Mouse (Mus musculus): ENCODE data around the gene Atp2c2. TPM values are rescaled to one million over a fixed set of nuclear protein-coding genes. Genes with fewer than 3 reads are reported as not detected.

Atp2c2 gene
- polyA plus RNA-seq, 1 experiment from 2014 or later = 0.32 TPM

DNA sequence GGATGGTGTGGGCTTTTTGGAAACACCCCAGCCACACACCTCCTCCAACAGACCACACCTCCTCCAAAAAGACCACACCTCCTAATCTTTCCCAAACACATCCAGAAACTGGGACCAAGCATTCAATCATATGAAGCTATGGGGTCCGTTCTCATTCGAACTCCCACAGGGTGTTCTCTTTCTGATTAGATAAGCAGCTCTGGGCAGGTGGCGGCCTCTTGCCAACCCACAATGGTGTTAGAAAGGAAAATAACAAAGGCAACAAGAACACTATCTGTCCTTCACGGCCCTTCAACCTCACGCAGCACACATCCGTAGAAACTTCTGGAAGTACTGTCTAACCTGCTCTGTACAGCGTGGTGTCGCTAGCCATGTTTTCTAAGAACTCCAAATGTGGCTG lies 27.3 kb downstream of the Atp2c2 start:
- Histone ChIP-seq H3K4me1 (replicated peaks) (no peaks in the 10 kb centered on the region), H3K9me3 (no peaks in the 10 kb centered on the region), H3K4me2 (no peak overlapping the region), H3K9ac (no peak overlapping the region), H3K27me3 (no peaks in the 10 kb centered on the region), H3K27ac (replicated peaks) (no peak overlapping the region), H3K36me3 (no peaks in the 10 kb centered on the region), H3K4me3 (no peak overlapping the region)
- no peak for ATAC-seq (ENCODE audit: low FRiP score, low read depth)
- WGBS = 91% methylated on average over 8 of the region's 8 CpGs

- Histone ChIP-seq H3K27me3 (no peaks in the 10 kb centered on the region), H3K4me3 (no peak overlapping the region), H3K27ac (replicated peaks) (no peak overlapping the region), H3K36me3 (no peaks in the 10 kb centered on the region), H3K9ac (no peak overlapping the region), H3K9me3 (no peaks in the 10 kb centered on the region), H3K4me1 (replicated peaks) (no peaks in the 10 kb centered on the region), H3K4me2 (no peak overlapping the region)
- no peak for ATAC-seq (ENCODE audit: low FRiP score, low read depth)
- WGBS = 88% methylated on average over 8 of the region's 8 CpGs
Observed at GRCm38 (mm10) chr8:119728351-119728895, 28.6 kb downstream of the Atp2c2 start.

DNA sequence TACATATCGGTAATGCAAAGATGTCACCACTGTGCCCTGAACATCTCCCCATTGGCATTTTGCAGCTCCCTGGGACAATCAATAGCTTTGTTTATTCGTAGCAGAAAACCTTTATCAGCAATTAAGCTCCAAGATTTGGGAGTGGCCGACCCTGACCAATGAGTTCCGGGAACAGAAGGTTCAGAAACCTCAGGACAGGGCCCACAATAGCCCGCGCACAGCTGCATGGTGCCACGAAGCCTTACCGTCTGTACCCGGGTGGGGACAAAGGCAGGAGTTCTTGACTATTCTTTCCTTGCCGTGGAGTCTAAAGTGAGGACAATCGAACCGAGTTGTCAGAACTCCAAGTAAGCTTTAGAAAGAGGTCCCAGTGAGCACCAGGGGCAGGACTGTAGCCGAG lies 32.3 kb downstream of the Atp2c2 start:
- H3K4me2 ChIP-seq = no peak overlapping the region
- no peaks in the 10 kb centered on the region for H3K27me3 ChIP-seq
- no peak overlapping the region for H3K9ac ChIP-seq
- H3K4me3 ChIP-seq = no peak overlapping the region
- no peak for ATAC-seq (ENCODE audit: low FRiP score, low read depth)
- no peaks in the 10 kb centered on the region for H3K36me3 ChIP-seq
- 74% methylated on average over 13 of the region's 13 CpGs for WGBS
- no peaks in the 10 kb centered on the region for H3K9me3 ChIP-seq
- no peak overlapping the region for H3K27ac ChIP-seq (replicated peaks)
- no peaks in the 10 kb centered on the region for H3K4me1 ChIP-seq (replicated peaks)

- Histone ChIP-seq H3K9me3 (no peaks in the 10 kb centered on the region), H3K27me3 (no peaks in the 10 kb centered on the region), H3K4me2 (no peak overlapping the region), H3K36me3 (no peaks in the 10 kb centered on the region), H3K4me3 (no peak overlapping the region), H3K9ac (no peak overlapping the region), H3K4me1 (replicated peaks) (no peaks in the 10 kb centered on the region), H3K27ac (replicated peaks) (no peak overlapping the region)
- WGBS = 90% methylated on average over 10 of the region's 10 CpGs
- ATAC-seq (ENCODE audit: low FRiP score, low read depth) = no peak
Observed at GRCm38 (mm10) chr8:119736348-119736917, 36.6 kb downstream of the Atp2c2 start.

DNA sequence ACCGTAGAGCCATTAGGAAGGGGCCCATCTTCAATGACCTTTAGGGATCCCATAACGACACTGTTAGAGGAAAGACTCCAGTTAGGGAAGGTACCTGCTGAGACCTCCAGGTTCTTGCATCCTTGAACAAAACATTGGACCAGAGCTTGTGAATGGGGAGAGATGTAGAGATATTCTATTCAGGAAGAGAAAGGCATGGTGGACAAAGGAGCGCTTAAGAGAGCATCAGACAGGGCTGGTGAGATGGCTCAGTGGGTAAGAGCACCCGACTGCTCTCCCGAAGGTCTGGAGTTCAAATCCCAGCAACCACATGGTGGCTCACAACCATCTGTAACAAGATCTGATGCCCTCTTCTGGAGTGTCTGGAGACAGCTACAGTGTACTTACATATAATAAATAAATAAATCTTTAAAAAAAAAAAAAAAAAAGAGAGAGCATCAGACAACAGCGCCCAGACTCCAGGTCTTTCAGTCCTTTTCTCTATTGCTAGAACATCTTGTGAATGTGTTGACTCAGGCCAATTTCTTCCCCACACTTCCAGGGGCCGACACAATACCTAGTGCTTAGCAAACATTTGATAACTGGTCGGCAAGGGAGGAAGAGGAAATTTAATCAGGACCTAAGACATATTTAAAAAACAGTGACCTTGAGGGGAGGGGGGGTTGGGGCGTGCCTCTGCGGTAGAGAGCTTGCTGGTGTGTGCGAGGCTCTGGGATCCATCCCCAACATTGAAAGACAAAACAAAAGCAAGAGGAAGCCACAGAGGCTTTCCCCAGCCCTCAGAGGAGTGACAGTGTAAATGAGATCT lies 37.5 kb downstream of the Atp2c2 start:
- H3K9me3 ChIP-seq = no peaks in the 10 kb centered on the region
- no peak for ATAC-seq (ENCODE audit: low FRiP score, low read depth)
- H3K27ac ChIP-seq (replicated peaks) = no peak overlapping the region
- no peaks in the 10 kb centered on the region for H3K27me3 ChIP-seq
- no peak overlapping the region for H3K4me2 ChIP-seq
- H3K4me1 ChIP-seq (replicated peaks) = no peaks in the 10 kb centered on the region
- no peak overlapping the region for H3K9ac ChIP-seq
- no peak overlapping the region for H3K4me3 ChIP-seq
- H3K36me3 ChIP-seq = no peaks in the 10 kb centered on the region
- WGBS = 81% methylated on average over 11 of the region's 11 CpGs

DNA sequence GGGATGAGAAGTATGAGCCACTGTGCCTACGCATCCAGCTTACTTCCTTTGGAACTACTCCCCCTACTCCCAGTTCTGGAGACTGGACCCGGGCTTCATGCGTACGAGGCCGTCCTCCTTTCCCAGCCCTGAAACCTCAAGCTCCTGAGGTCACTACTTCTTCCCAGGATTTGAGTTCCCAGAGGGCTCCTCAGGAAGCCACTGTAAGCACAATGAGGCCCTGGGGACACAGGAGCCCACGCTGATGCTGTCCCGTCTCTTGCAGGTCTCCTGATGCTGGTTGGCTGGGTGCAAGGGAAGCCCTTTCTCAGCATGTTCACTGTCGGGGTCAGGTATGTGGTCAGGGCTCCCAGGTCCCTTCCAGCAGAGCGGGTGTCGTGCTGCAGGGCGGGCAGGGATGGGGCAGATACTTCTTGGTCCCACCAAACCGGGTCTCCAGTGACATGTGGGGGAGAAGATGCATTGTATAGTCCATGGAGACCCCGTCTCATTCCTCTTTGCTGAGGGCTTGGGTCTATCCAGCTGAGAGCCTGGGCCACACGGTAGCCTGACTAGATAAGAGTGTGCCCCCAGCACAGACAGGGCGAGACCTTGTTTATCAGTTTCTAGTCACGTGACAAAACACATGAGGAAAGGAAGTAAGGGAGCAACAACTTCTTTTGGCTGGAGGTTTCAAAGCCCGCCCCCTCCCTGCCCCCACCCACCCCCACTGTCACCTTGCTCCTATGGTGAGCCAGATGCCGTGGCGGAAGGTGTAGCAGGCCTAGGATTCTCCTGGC lies 38.5 kb downstream of the Atp2c2 start:
- no peak for ATAC-seq (ENCODE audit: low FRiP score, low read depth)
- no peak overlapping the region for H3K4me2 ChIP-seq
- no peak overlapping the region for H3K27ac ChIP-seq (replicated peaks)
- H3K4me1 ChIP-seq (replicated peaks) = no peaks in the 10 kb centered on the region
- no peaks in the 10 kb centered on the region for H3K27me3 ChIP-seq
- no peaks in the 10 kb centered on the region for H3K36me3 ChIP-seq
- H3K9ac ChIP-seq = no peak overlapping the region
- H3K9me3 ChIP-seq = no peaks in the 10 kb centered on the region
- WGBS = 82% methylated on average over 19 of the region's 19 CpGs
- H3K4me3 ChIP-seq = no peak overlapping the region

DNA sequence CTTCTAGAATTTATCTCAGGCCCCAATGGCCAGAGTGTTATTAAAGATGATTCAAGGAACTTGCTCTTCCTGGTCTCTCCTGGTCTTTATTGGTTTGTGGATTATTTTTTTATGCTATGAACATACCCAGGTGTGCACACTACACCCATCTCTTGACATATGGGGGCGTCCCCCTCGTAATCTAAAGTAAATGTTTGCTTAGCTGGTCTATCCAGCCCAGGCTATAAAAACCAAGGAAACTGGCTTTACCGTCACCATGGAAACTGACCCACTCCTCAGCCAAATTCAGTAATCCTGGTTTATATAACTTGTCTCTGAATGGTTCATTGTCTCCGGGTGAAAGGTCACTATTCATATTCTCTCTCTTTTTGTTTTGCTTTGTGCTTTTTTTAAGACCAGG lies 40.8 kb downstream of the Atp2c2 start:
- WGBS = 71% methylated on average over 4 of the region's 4 CpGs
- no peaks in the 10 kb centered on the region for H3K27me3 ChIP-seq

DNA sequence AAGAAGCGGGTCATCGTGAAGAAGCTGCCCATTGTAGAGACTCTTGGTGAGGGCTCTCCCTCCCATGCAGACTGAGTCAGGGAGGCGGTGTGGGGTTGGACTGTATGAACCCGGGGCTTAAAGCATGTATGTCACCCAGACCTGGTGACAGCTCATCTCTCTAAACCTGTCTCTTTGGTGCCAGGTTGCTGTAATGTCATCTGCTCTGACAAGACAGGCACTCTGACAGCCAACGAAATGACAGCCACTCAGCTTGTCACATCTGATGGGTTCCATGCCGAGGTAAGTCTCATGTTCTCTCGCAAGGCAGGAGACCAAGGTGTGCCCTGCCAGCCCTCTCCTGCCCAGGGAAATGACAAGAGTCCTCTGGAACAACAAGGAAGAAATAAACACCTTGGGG lies 42.6 kb downstream of the Atp2c2 start:
- Histone ChIP-seq H3K9ac (no peak overlapping the region), H3K9me3 (no peaks in the 10 kb centered on the region), H3K4me2 (no peak overlapping the region), H3K36me3 (no peaks in the 10 kb centered on the region), H3K27ac (replicated peaks) (no peak overlapping the region), H3K27me3 (no peaks in the 10 kb centered on the region), H3K4me3 (no peak overlapping the region), H3K4me1 (replicated peaks) (no peaks in the 10 kb centered on the region)
- WGBS = 85% methylated on average over 7 of the region's 7 CpGs
- no peak for ATAC-seq (ENCODE audit: low FRiP score, low read depth)

More for the DNA sequence above, 40.8 kb downstream of the Atp2c2 start:
- Histone ChIP-seq H3K36me3 (no peaks in the 10 kb centered on the region), H3K4me2 (no peak overlapping the region), H3K9ac (no peak overlapping the region), H3K4me3 (no peak overlapping the region), H3K27ac (replicated peaks) (no peak overlapping the region), H3K4me1 (replicated peaks) (no peaks in the 10 kb centered on the region), H3K9me3 (no peaks in the 10 kb centered on the region)
- no peak for ATAC-seq (ENCODE audit: low FRiP score, low read depth)

- no peak for ATAC-seq (ENCODE audit: low FRiP score, low read depth)
- Histone ChIP-seq H3K9ac (no peak overlapping the region), H3K9me3 (no peaks in the 10 kb centered on the region), H3K27ac (replicated peaks) (no peak overlapping the region), H3K4me1 (replicated peaks) (no peaks in the 10 kb centered on the region), H3K36me3 (no peaks in the 10 kb centered on the region), H3K27me3 (no peaks in the 10 kb centered on the region), H3K4me3 (no peak overlapping the region), H3K4me2 (no peak overlapping the region)
- WGBS = 52% methylated on average over 13 of the region's 13 CpGs
Observed at GRCm38 (mm10) chr8:119743291-119744026, 43.6 kb downstream of the Atp2c2 start.

- H3K27me3 ChIP-seq = no peaks in the 10 kb centered on the region
- no peaks in the 10 kb centered on the region for H3K9me3 ChIP-seq
- ATAC-seq (ENCODE audit: low FRiP score, low read depth) = no peak
- no peaks in the 10 kb centered on the region for H3K4me1 ChIP-seq (replicated peaks)
- no peak overlapping the region for H3K27ac ChIP-seq (replicated peaks)
- H3K9ac ChIP-seq = no peak overlapping the region
- 88% methylated on average over 4 of the region's 4 CpGs for WGBS
- no peak overlapping the region for H3K4me2 ChIP-seq
- H3K4me3 ChIP-seq = no peak overlapping the region
- no peaks in the 10 kb centered on the region for H3K36me3 ChIP-seq
Observed at GRCm38 (mm10) chr8:119744604-119745003, 44.8 kb downstream of the Atp2c2 start.

- peak overlapping the region; percentile 43 for H3K4me2 ChIP-seq
- no peaks in the 10 kb centered on the region for H3K9me3 ChIP-seq
- H3K27me3 ChIP-seq = no peaks in the 10 kb centered on the region
- no peaks in the 10 kb centered on the region for H3K36me3 ChIP-seq
- no peak overlapping the region for H3K27ac ChIP-seq (replicated peaks)
- H3K4me1 ChIP-seq (replicated peaks) = peaks cover 14% of the 10 kb centered on the region
- peak; percentile 20; the same call in 1 of the 2 replicates for ATAC-seq (ENCODE audit: low FRiP score, low read depth)
- 20% methylated on average over 28 of the region's 28 CpGs for WGBS
- H3K9ac ChIP-seq = no peak overlapping the region; the same call in 1 of the 2 replicates
- H3K4me3 ChIP-seq = peak overlapping the region; percentile 20
Observed at GRCm38 (mm10) chr8:119755238-119756146, 55.7 kb downstream of the Atp2c2 start.
